Mouse (Mus musculus) embryonic fibroblast, embryonic 13.5 days (primary cell): Measurements from ENCODE around the gene Alpk3. TPM values are rescaled to one million over a fixed set of nuclear protein-coding genes. Genes with fewer than 3 reads are reported as not detected.

Source experiments
- H3K27ac ChIP-seq: 2 replicates; pipeline ENCODE4 v1.5.1; 2012; ENCODE audit warnings: low read length, control low read depth, inconsistent platforms; ENCODE audit not compliant: insufficient read depth
- H3K4me1 ChIP-seq: 2 replicates; pipeline ENCODE4 v1.6.1; 2011; ENCODE audit warnings: low read length; ENCODE audit not compliant: control insufficient read depth, insufficient read depth
- H3K4me3 ChIP-seq: 2 replicates; pipeline ENCODE4 v1.5.1; 2011; ENCODE audit warnings: mild to moderate bottlenecking, control low read depth, low read length; ENCODE audit not compliant: insufficient read depth
- CTCF ChIP-seq: IDR thresholded peaks from 2 replicates; pipeline ENCODE4 v1.5.1; 2011; ENCODE audit warnings: mild to moderate bottlenecking, control low read depth, low read length, moderate library complexity, borderline replicate concordance; ENCODE audit not compliant: insufficient read depth
- POLR2A ChIP-seq: IDR thresholded peaks from 2 replicates; pipeline ENCODE4 v1.6.1; 2011; ENCODE audit warnings: low read depth, mild to moderate bottlenecking, control low read depth, low read length, moderate library complexity
- polyA plus RNA-seq: library from polyadenylated mRNA; stranded (reverse); fragments of >200 nt; gene quantifications from 2 replicates; pipeline ENCODE4 v1.2.4, GENCODE M21; 2011; ENCODE audit warnings: low read depth; ENCODE audit not compliant: missing spikeins, insufficient read length

The Alpk3 gene
- polyA plus RNA-seq, 1 experiment = 0.14 TPM

DNA sequence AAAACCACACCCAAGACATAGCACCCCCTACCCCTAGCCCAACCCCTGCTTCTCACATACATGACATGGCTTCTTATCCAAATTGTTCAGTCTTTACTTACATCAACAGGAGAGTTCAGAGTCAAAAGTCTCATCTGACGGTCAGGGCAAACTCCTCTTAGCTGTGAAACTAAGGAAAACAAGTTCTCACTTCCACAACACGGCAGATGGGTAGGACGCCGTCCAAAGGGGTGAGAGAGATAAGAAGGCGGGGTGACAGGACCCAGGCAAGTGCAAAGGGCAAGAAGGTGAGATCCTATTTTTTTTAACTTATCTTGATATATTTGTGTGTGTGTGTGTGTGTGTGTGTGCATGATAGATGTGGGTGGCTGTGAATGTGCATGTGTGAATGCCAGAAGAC lies 66.2 kb downstream of the Alpk3 start:
- no peak overlapping the region for H3K4me3 ChIP-seq
- TF ChIP-seq POLR2A = no peak
- TF ChIP-seq CTCF = no peak
- no peaks in the 10 kb centered on the region for H3K4me1 ChIP-seq
- no peak overlapping the region for H3K27ac ChIP-seq

DNA sequence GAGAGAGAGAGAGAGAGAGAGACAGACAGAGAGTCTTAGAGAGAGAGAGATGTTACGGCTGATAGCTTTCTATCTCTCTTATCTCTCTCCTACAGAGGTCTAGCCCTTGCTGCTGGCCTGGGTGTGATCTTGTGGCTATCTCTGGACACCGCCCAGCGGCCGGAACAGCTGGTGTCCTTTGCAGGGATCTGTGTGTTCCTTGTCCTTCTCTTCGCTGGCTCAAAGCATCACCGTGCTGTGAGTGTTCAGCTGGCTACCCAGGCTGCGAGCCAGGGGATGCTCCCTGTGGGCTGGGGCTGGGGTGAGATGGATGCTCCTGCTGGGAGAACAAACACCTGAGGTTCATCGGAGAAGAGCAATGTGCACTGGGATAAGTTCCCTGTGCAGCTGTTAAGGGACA lies 67.4 kb downstream of the Alpk3 start:
- TF ChIP-seq POLR2A = no peak
- no peak for TF ChIP-seq CTCF
- no peak overlapping the region for H3K4me3 ChIP-seq
- H3K27ac ChIP-seq = no peak overlapping the region
- no peaks in the 10 kb centered on the region for H3K4me1 ChIP-seq

DNA sequence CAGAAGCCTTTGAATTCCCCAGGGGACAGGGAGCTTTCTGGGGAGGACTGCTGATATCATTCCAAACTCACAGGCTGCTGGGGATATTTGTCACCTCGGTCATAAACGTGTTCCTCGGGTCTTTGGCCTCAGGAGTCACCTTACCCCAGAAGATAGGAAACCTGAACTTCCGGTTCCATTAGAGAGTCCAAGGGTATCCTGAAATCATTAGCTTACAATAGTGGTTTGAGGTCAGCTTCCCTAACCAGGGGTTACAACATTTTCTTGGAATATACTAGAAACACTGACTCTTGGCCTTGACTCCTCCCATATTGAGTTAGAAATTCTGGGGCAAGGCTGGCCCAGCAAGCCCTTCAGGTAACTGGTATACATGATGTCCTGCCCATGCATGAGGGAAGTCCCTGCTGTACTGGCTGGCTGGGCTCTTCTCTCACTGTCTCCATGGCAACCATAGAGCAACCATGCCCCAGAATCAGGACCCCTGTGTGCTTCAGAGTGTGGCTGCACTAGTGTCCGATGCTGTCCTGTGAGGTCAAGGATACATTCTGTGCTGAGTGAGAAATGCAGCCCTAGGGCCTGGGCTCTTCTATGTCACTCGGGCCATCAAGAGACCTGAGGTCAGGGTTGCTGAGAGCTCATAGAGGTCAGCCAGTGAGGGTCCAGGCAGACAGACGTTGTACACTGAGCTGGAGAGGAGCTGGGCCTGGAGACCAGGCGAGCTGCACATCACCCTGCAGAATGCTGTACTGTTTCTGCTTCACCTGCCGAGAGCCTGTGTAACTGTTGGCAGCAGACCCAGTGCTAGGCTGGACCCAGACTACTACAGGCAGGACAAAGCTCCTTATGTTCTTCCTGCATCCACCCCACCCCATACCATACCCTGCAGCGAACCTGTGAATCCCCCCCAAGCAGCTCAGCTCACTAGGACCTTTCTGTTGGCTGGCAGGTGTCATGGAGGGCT lies 68.1 kb downstream of the Alpk3 start:
- no peak overlapping the region for H3K27ac ChIP-seq
- TF ChIP-seq POLR2A (no peak), CTCF (no peak)
- no peak overlapping the region for H3K4me3 ChIP-seq
- H3K4me1 ChIP-seq = no peaks in the 10 kb centered on the region

- 0 out of 2 replicates have a peak, but pooled peaks cover 3% of the 10 kb centered on the region for H3K4me1 ChIP-seq
- TF ChIP-seq POLR2A (no peak), CTCF (no peak)
- no peak overlapping the region for H3K4me3 ChIP-seq
- H3K27ac ChIP-seq = no peak overlapping the region
Observed at GRCm38 (mm10) chr7:81131864-81132263, 74.5 kb downstream of the Alpk3 start.

DNA sequence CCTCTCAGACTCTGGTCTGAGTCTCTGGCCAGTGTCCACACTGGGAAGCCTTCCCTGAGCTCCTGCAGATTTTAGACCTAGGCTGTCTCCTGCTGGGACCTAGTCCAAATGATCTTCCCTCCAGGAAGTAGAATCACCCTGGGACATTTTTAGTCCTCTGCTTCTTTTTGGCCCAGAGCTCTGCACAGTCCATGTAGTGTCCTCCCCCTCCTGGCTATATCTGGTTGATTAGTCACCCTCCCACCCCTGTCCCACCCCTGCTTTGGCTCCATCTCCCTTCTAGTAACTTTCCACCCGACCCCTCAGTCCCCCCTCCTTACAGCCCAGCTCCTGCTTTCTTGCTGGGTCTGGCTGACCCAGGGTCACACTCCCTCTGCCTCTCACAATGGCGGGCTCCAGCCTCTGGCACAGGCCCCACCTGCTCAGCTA lies 75.5 kb downstream of the Alpk3 start:
- H3K27ac ChIP-seq = peak overlapping the region; percentile 7
- TF ChIP-seq POLR2A (no peak), CTCF (no peak)
- H3K4me3 ChIP-seq = no peak overlapping the region
- H3K4me1 ChIP-seq = 0 out of 2 replicates have a peak, but pooled peaks cover 3% of the 10 kb centered on the region

- Histone ChIP-seq H3K27ac (peak overlapping the region; percentile 7), H3K4me1 (0 out of 2 replicates have a peak, but pooled peaks cover 3% of the 10 kb centered on the region), H3K4me3 (no peak overlapping the region)
- TF ChIP-seq POLR2A (no peak), CTCF (no peak)
Observed at GRCm38 (mm10) chr7:81133416-81133815, 76.0 kb downstream of the Alpk3 start.

- no peak for TF ChIP-seq POLR2A
- TF ChIP-seq CTCF = no peak
- no peak overlapping the region for H3K27ac ChIP-seq
- no peak overlapping the region for H3K4me3 ChIP-seq
- H3K4me1 ChIP-seq = 0 out of 2 replicates have a peak, but pooled peaks cover 3% of the 10 kb centered on the region
Observed at GRCm38 (mm10) chr7:81133941-81134340, 76.5 kb downstream of the Alpk3 start.

- no peak overlapping the region for H3K4me3 ChIP-seq
- 0 out of 2 replicates have a peak, but pooled peaks cover 3% of the 10 kb centered on the region for H3K4me1 ChIP-seq
- peak overlapping the region; percentile 11; the same call in 1 of the 2 replicates for H3K27ac ChIP-seq
- TF ChIP-seq POLR2A = peak; percentile 48; the same call in 1 of the 2 replicates
- no peak for TF ChIP-seq CTCF
Observed at GRCm38 (mm10) chr7:81134614-81135067, 77.2 kb downstream of the Alpk3 start.

- Histone ChIP-seq H3K4me3 (no peak overlapping the region), H3K27ac (no peak overlapping the region), H3K4me1 (0 out of 2 replicates have a peak, but pooled peaks cover 1% of the 10 kb centered on the region)
- TF ChIP-seq POLR2A (no peak), CTCF (no peak)
Observed at GRCm38 (mm10) chr7:81137292-81137691, 79.9 kb downstream of the Alpk3 start.

DNA sequence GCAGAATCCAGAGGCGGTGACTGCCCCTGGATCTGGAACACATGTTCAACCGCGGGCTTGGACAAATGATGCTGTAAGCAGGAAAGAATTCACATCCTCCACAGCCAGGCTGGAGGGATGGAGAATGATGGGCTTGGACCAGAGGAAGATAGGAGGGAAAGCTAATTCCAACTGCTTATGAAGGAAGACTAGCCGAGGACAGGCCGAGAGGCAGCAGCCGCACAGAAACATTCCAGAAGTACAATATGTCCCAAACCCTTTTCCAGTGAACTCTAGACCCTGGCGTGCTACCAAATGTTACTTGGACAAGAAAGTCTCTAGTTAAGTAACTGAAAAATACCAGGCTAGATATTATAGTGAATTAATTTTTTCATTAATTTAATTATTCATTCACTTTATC lies 81.7 kb downstream of the Alpk3 start:
- Histone ChIP-seq H3K4me1 (no peaks in the 10 kb centered on the region), H3K27ac (no peak overlapping the region), H3K4me3 (no peak overlapping the region)
- TF ChIP-seq POLR2A = no peak
- TF ChIP-seq CTCF = no peak
